Mouse (Mus musculus): ENCODE data around the gene B4galt5.

B4galt5 gene

GRCm38 (mm10) chr2:167280090-167280985, 68.6 kb downstream of the B4galt5 start:
- in situ Hi-C loops (cut with MboI, MseI): no loop called here

- in situ Hi-C loops (cut with MboI, MseI): no loop called here
Observed at GRCm38 (mm10) chr2:167278751-167279526, 70.0 kb downstream of the B4galt5 start.

- in situ Hi-C loops (cut with MboI, MseI): no loop called here
Observed at GRCm38 (mm10) chr2:167278011-167278410, 71.0 kb downstream of the B4galt5 start.

- in situ Hi-C loops (cut with MboI, MseI): no loop called here
Observed at GRCm38 (mm10) chr2:167277026-167277425, 72.0 kb downstream of the B4galt5 start.

GRCm38 (mm10) chr2:167275856-167276255, 73.1 kb downstream of the B4galt5 start:
- in situ Hi-C loops (cut with MboI, MseI): no loop called here

GRCm38 (mm10) chr2:167274713-167275465, 74.1 kb downstream of the B4galt5 start:
- in situ Hi-C loops (cut with MboI, MseI): no loop called here

- in situ Hi-C loops (cut with MboI, MseI): no loop called here
Observed at GRCm38 (mm10) chr2:167273206-167273740, 75.7 kb downstream of the B4galt5 start.

- in situ Hi-C loops (cut with MboI, MseI): no loop called here
Observed at GRCm38 (mm10) chr2:167272706-167273105, 76.3 kb downstream of the B4galt5 start.

GRCm38 (mm10) chr2:167271121-167271521, 77.9 kb downstream of the B4galt5 start:
- in situ Hi-C loops (cut with MboI, MseI): no loop called here

- in situ Hi-C loops (cut with MboI, MseI): no loop called here
Observed at GRCm38 (mm10) chr2:167270496-167270895, 78.5 kb downstream of the B4galt5 start.

- in situ Hi-C loops (cut with MboI, MseI): no loop called here
Observed at GRCm38 (mm10) chr2:167268721-167269120, 80.3 kb downstream of the B4galt5 start.

GRCm38 (mm10) chr2:167268411-167268690, 80.6 kb downstream of the B4galt5 start:
- in situ Hi-C loops (cut with MboI, MseI): no loop called here

GRCm38 (mm10) chr2:167267531-167268410, 81.2 kb downstream of the B4galt5 start:
- in situ Hi-C loops (cut with MboI, MseI): no loop called here

GRCm38 (mm10) chr2:167266231-167266630, 82.8 kb downstream of the B4galt5 start:
- in situ Hi-C loops (cut with MboI, MseI): no loop called here

- in situ Hi-C loops (cut with MboI, MseI): no loop called here
Observed at GRCm38 (mm10) chr2:167265806-167266205, 83.2 kb downstream of the B4galt5 start.

GRCm38 (mm10) chr2:167265021-167265420, 84.0 kb downstream of the B4galt5 start:
- in situ Hi-C loops (cut with MboI, MseI): no loop called here

- in situ Hi-C loops (cut with MboI, MseI): no loop called here
Observed at GRCm38 (mm10) chr2:167263931-167264330, 85.1 kb downstream of the B4galt5 start.

GRCm38 (mm10) chr2:167263040-167263810, 85.8 kb downstream of the B4galt5 start:
- in situ Hi-C loops (cut with MboI, MseI): no loop called here

GRCm38 (mm10) chr2:167262433-167262832, 86.5 kb downstream of the B4galt5 start:
- in situ Hi-C loops (cut with MboI, MseI): no loop called here

GRCm38 (mm10) chr2:167261106-167261505, 87.9 kb downstream of the B4galt5 start:
- in situ Hi-C loops (cut with MboI, MseI): no loop called here

Data from T-helper 17 cell (primary cell).